Mouse (Mus musculus): ENCODE measurements at regions not wholly inside any gene's neighbourhood (a gene's known extent, or its start where the extent isn't known, plus 50 kb on each side); places are given as distances from the start of the nearest gene placed in this dataset.

GRCm38 (mm10) chr9:16994169-16994568, 493.1 kb upstream of the Fat3 start:
- CTCF ChIA-PET = no interaction called here
- TF ChIP-seq CTCF (IDR thresholded peaks at IDR 0.05) = no peak
- POLR2A ChIA-PET = no interaction called here
- no peaks in the 10 kb centered on the region for H3K27me3 ChIP-seq
- no peak for ATAC-seq
- in situ Hi-C loops (cut with MboI; ENCODE audit: low pct_unique_long_range_greater_than_20kb) = no loop called here
- DNase-seq (ENCODE audit: low read depth, low spot score) = no peak

- H3K27me3 ChIP-seq = no peaks in the 10 kb centered on the region
- no peak for TF ChIP-seq CTCF (IDR thresholded peaks at IDR 0.05)
- ATAC-seq (no peak), DNase-seq (ENCODE audit: low read depth, low spot score) (no peak)
- ChIA-PET POLR2A (no interaction called here), CTCF (no interaction called here)
- in situ Hi-C loops (cut with MboI; ENCODE audit: low pct_unique_long_range_greater_than_20kb) = no loop called here
Measured at GRCm38 (mm10) chr9:16988114-16988513, 487.0 kb upstream of the Fat3 start.

- no peak for TF ChIP-seq CTCF (IDR thresholded peaks at IDR 0.05)
Measured at GRCm38 (mm10) chr9:16977321-16977720, 476.2 kb upstream of the Fat3 start.

GRCm38 (mm10) chr9:16970373-16970772, 469.3 kb upstream of the Fat3 start:
- DNase-seq (ENCODE audit: low read depth, low spot score) (no peak), ATAC-seq (no peak)
- ChIA-PET POLR2A (no interaction called here), CTCF (no interaction called here)
- TF ChIP-seq CTCF (IDR thresholded peaks at IDR 0.05) = no peak
- no peaks in the 10 kb centered on the region for H3K27me3 ChIP-seq
- in situ Hi-C loops (cut with MboI; ENCODE audit: low pct_unique_long_range_greater_than_20kb) = no loop called here

More at GRCm38 (mm10) chr9:16977321-16977720, 476.2 kb upstream of the Fat3 start:
- in situ Hi-C loops (cut with MboI; ENCODE audit: low pct_unique_long_range_greater_than_20kb) = no loop called here
- no peaks in the 10 kb centered on the region for H3K27me3 ChIP-seq
- ChIA-PET POLR2A (no interaction called here), CTCF (no interaction called here)
- ATAC-seq (no peak), DNase-seq (ENCODE audit: low read depth, low spot score) (no peak)

- no peak for TF ChIP-seq CTCF (IDR thresholded peaks at IDR 0.05)
- in situ Hi-C loops (cut with MboI; ENCODE audit: low pct_unique_long_range_greater_than_20kb) = no loop called here
- H3K27me3 ChIP-seq = no peaks in the 10 kb centered on the region
- CTCF ChIA-PET = no interaction called here
- DNase-seq (ENCODE audit: low read depth, low spot score) (no peak), ATAC-seq (no peak)
- POLR2A ChIA-PET = no interaction called here
Measured at GRCm38 (mm10) chr9:16933602-16934001, 432.5 kb upstream of the Fat3 start.

- ChIA-PET CTCF (no interaction called here), POLR2A (no interaction called here)
- DNase-seq (ENCODE audit: low read depth, low spot score) (no peak), ATAC-seq (no peak)
- no peak for TF ChIP-seq CTCF (IDR thresholded peaks at IDR 0.05)
- H3K27me3 ChIP-seq = no peaks in the 10 kb centered on the region
- in situ Hi-C loops (cut with MboI; ENCODE audit: low pct_unique_long_range_greater_than_20kb) = no loop called here
Measured at GRCm38 (mm10) chr9:16931586-16931985, 430.5 kb upstream of the Fat3 start.

GRCm38 (mm10) chr9:16926315-16926984, 425.4 kb upstream of the Fat3 start:
- DNase-seq (ENCODE audit: low read depth, low spot score) (no peak), ATAC-seq (no peak)
- POLR2A ChIA-PET = no interaction called here
- no peak for TF ChIP-seq CTCF (IDR thresholded peaks at IDR 0.05)
- CTCF ChIA-PET = no interaction called here
- H3K27me3 ChIP-seq = no peaks in the 10 kb centered on the region
- in situ Hi-C loops (cut with MboI; ENCODE audit: low pct_unique_long_range_greater_than_20kb) = no loop called here

GRCm38 (mm10) chr9:16925279-16925678, 424.2 kb upstream of the Fat3 start:
- no peaks in the 10 kb centered on the region for H3K27me3 ChIP-seq
- no peak for ATAC-seq
- no peak for DNase-seq (ENCODE audit: low read depth, low spot score)
- TF ChIP-seq CTCF (IDR thresholded peaks at IDR 0.05) = no peak
- in situ Hi-C loops (cut with MboI; ENCODE audit: low pct_unique_long_range_greater_than_20kb) = no loop called here
- CTCF ChIA-PET = no interaction called here
- POLR2A ChIA-PET = interaction anchor here (0.6 kb wide), 1 partner anchor 901 kb away, joined by 4 read pairs; no protein-coding TSS in a partner anchor

GRCm38 (mm10) chr9:16906155-16906554, 405.1 kb upstream of the Fat3 start:
- no peaks in the 10 kb centered on the region for H3K27me3 ChIP-seq
- ATAC-seq (no peak), DNase-seq (ENCODE audit: low read depth, low spot score) (no peak)
- ChIA-PET CTCF (no interaction called here), POLR2A (no interaction called here)
- in situ Hi-C loops (cut with MboI; ENCODE audit: low pct_unique_long_range_greater_than_20kb) = no loop called here
- no peak for TF ChIP-seq CTCF (IDR thresholded peaks at IDR 0.05)

GRCm38 (mm10) chr9:16899060-16899459, 398.0 kb upstream of the Fat3 start:
- in situ Hi-C loops (cut with MboI; ENCODE audit: low pct_unique_long_range_greater_than_20kb) = no loop called here
- no peaks in the 10 kb centered on the region for H3K27me3 ChIP-seq
- ATAC-seq (no peak), DNase-seq (ENCODE audit: low read depth, low spot score) (no peak)
- no peak for TF ChIP-seq CTCF (IDR thresholded peaks at IDR 0.05)
- ChIA-PET POLR2A (no interaction called here), CTCF (interaction anchor here (1.0 to 1.7 kb wide), 2 partner anchors 16 to 18 kb away, joined by 3 to 5 read pairs; no protein-coding TSS in a partner anchor)

GRCm38 (mm10) chr9:16852458-16853026, 351.5 kb upstream of the Fat3 start:
- ChIA-PET CTCF (no interaction called here), POLR2A (no interaction called here)
- DNase-seq (ENCODE audit: low read depth, low spot score) = no peak
- no peaks in the 10 kb centered on the region for H3K27me3 ChIP-seq
- in situ Hi-C loops (cut with MboI; ENCODE audit: low pct_unique_long_range_greater_than_20kb) = no loop called here
- ATAC-seq = no peak
- TF ChIP-seq CTCF (IDR thresholded peaks at IDR 0.05) = no peak

- DNase-seq (ENCODE audit: low read depth, low spot score) (no peak), ATAC-seq (no peak)
- ChIA-PET CTCF (no interaction called here), POLR2A (no interaction called here)
- no peaks in the 10 kb centered on the region for H3K27me3 ChIP-seq
- in situ Hi-C loops (cut with MboI; ENCODE audit: low pct_unique_long_range_greater_than_20kb) = no loop called here
- TF ChIP-seq CTCF (IDR thresholded peaks at IDR 0.05) = no peak
Measured at GRCm38 (mm10) chr9:16808494-16808893, 307.4 kb upstream of the Fat3 start.

Data from Patski (cell line).